Mouse (Mus musculus): ENCODE measurements around the gene Col4a1.
A peak's percentile ranks its signal among the peaks of the same experiment; 100 is the strongest.

Gene Col4a1

GRCm38 (mm10) chr8:11331561-11331960 lies 18.9 kb upstream of the Col4a1 start:
- no peak for DNase-seq (ENCODE audit: low read depth, low spot score)

- DNase-seq (ENCODE audit: low read depth, low spot score), result no peak
Measured at GRCm38 (mm10) chr8:11327722-11328417, 15.2 kb upstream of the Col4a1 start.

DNA sequence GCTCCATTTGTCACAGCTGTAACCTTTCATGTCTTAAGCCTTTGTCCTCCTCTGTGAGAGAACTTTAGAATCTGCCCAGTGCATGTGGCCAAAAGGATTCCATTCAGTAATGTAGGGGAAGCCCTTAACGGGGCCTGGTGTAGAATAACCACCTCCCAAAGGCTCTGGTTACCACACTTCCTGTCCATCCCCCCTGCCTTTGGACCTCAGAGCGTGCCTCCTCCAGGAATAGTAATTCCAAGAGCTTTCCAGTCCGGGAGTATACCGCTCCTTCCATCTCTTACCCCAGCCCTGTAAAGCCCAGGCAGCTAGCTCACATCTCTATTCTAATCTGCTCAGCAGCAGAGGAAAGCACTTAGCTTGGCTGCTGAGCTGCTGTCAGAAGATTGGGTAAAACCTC lies 14.7 kb upstream of the Col4a1 start:
- no peak for DNase-seq (ENCODE audit: low read depth, low spot score)

GRCm38 (mm10) chr8:11324801-11325395 lies 12.3 kb upstream of the Col4a1 start:
- no peak for DNase-seq (ENCODE audit: low read depth, low spot score)

GRCm38 (mm10) chr8:11323681-11324080 lies 11.1 kb upstream of the Col4a1 start:
- DNase-seq (ENCODE audit: low read depth, low spot score), result no peak

DNA sequence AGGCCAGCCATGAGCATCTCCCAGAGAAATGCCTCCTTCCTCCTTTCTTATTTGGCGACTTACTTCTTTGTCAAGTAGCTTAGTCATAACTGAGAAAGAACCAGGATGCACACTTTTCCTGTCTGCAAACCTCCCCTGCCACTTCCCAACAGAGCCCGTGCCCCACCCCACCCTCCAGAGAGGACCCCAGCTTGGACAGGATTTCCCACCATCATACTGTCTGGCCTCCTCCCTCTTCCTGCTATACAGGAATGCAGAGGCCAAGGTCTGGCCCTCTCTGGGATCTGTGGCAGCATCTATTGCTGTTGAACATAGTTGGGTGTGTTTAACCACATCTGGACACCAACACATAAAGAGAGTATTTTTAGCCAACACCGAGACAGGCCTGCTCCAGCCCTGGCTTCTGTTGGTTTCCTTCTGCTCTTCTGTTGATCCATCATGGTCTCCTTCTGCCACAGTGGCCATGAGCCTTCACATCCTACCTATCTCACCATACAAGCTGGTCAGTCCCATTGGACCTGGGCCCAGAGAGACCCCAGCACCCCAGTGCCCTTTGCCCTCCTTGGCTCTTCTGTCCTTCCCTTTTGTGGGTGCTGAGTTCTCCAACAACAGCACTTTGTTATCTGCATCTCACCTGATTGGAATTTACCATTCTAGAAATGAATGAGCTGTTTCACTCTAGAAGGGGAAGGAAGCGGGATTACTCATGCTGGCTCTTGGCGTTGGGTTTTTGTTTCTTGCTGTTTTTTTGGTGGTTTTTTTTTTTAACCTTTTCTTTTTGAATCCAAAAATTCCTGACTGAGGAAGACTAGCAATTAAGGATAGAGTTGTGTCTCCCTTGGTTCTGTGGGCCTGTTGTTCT lies 10.3 kb upstream of the Col4a1 start:
- DNase-seq (ENCODE audit: low read depth, low spot score), result no peak

DNA sequence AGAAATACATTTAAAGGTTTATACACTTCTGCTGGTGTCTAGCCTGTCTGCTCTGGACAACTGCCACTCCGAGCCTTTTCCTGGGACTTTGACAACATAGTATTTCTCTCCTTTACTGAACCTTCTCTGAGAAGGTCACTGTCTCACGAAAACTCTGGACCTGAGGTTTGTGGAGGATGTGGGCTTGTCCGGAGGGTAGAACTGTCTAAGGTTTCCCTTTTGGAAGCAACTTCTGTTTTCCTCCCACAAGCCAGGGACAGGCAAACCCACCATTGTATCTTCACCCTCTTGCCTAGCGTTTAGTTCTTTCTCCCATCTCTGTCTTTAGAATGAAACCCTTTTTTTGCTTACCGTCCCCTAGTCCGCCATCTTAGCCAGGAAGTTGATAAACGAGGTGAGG lies 9.2 kb upstream of the Col4a1 start:
- no peak for DNase-seq (ENCODE audit: low read depth, low spot score)

DNA sequence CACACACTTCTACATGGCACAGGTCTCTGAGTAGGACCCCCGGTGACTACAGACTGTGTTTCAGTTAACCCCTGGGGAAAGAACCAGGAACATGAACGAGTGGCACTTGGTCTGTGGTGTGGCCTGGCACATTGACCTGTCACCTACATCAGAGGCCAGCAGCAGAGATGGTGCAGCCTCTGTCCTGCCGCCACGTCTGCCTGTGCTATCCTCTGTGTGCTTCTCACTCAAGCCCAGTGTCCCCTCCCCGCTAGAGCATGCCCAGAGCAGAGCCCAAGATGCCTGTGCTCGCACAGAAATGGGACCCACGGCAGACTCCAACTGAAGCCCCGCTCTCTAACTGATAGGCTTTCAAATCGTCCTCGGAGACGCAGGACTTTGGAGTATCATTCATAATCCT lies 6.8 kb upstream of the Col4a1 start:
- DNase-seq (ENCODE audit: low read depth, low spot score), result no peak

GRCm38 (mm10) chr8:11316118-11316517 lies 3.5 kb upstream of the Col4a1 start:
- no peak for DNase-seq (ENCODE audit: low read depth, low spot score)

- no peak for DNase-seq (ENCODE audit: low read depth, low spot score)
Measured at GRCm38 (mm10) chr8:11315179-11315943, 2.7 kb upstream of the Col4a1 start.

DNA sequence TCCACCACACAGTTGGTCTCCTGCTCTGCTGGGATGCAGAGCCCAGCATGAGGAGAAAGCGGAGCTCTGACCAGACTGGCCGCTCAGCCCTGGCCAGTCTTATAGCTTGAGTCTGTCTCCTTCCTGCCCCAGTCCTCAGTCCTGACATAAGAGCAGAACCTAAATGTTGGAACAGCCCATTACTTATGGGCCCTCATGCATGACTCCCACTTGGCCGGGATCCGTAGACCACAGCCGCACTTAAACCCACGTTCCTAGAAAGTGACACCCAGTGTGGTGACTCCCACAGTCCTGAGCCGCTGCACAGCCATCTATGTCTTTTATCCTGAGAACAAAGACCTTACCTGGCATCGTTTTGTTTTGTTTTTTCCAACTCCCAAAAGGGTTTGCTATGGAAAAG lies 2.0 kb upstream of the Col4a1 start:
- DNase-seq (ENCODE audit: low read depth, low spot score), result no peak

DNA sequence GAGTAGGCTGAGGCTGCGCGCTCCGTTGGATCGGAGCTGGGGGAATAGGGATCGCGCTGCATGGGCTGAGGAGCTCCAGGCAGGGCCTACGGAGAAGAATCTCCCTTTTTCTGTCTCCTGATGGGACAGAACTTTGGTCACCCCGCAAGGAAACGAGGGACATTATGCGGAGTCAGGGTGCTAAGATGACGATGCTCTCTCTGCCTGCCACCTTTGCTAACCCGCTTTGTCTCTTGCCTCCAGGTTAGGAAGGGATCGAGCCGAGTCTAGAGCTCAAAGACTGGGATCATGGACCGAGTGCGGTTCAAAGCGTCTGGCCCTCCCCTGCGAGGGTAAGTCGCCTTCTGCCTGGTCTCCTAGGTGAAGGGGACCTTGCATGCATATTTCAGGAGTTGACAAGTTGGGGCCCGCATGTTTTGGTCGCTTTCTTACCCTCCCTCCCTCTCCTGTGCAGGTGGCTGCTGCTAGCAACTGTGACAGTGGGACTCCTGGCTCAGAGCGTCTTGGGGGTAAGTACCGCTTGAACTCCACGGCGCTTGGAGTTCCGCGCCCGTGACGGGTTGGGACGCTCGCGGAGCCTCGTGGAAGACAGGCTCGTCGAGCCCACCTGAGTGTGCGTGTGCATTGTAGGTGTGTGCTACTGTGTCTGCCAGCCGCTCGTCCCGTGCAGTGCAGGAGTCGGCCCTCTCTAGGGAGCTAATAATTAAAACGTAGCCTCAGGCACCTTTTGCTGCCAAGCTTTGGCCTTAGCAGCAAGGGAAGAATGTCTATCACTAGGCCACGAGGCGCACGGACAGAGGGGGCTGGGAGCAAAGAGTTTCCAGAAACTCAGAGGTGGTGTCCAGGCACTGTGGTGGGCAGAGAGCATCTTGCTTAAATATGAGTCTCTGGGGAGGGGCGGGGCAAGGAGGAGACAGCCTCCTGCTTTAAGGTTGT lies 818 bp upstream of the Col4a1 start:
- peak; percentile 31 for DNase-seq (ENCODE audit: low read depth, low spot score)

- peak; percentile 42 for DNase-seq (ENCODE audit: low read depth, low spot score)
Measured at GRCm38 (mm10) chr8:11311681-11312348, 811 bp downstream of the Col4a1 start.

DNA sequence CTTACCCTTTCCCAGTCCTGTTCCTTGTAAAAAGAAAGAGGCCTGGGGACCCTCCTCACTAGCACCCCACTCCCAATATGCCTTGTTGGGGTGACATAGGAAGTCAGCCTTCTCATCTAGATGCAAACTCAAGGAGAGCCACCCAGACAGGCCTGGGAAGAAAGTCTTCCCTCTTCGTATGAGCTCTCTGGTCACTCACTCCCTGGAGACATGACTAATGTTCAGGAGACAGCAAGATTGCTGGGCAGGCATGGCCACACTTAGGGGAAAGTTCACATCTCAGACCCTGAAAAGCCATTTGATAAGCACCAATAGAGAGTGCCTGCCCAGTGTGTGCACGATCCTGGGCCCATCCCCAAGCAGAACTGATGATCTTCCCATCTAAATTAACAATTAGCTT lies 2.6 kb downstream of the Col4a1 start:
- DNase-seq (ENCODE audit: low read depth, low spot score), result no peak

DNA sequence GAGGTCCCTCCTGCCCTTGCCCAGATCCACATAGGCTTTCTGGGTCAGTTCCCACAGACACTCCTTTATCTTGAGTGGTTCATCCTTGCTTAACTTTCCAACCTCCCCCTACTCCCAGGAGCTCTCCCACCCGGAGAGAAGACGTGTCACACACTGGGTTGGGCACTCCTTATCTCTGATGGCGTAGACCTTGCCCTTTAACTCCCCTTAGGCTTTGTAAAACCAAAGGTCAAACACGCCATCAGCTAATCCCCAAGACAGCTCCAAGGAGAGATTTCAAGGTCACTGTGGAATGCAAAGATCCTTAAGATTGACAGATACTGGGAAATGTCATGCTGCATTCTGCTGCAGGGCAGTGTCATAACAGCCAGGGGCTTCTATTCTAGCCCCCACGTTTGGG lies 3.4 kb downstream of the Col4a1 start:
- DNase-seq (ENCODE audit: low read depth, low spot score), result no peak

GRCm38 (mm10) chr8:11308570-11308998 lies 4.0 kb downstream of the Col4a1 start:
- no peak for DNase-seq (ENCODE audit: low read depth, low spot score)

DNA sequence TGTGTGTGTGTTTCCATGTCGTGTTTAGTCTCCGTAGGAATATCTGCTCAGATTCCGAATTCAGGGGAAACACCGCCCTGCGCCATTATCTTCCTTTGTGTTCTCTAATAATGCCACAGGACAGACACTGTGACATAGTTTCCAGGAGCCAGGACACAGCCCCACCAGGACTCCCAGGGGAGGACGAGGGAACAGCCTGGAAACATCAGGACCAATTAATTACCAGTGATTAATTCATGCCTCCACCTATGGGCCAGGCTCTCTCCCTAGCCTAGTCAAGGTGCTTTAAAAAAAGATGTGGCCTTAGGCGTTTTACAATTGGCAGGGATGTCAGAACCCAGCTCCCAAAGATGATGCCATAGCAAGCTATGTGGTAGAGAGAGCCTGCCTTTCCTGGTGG lies 5.2 kb downstream of the Col4a1 start:
- DNase-seq (ENCODE audit: low read depth, low spot score), result no peak

DNA sequence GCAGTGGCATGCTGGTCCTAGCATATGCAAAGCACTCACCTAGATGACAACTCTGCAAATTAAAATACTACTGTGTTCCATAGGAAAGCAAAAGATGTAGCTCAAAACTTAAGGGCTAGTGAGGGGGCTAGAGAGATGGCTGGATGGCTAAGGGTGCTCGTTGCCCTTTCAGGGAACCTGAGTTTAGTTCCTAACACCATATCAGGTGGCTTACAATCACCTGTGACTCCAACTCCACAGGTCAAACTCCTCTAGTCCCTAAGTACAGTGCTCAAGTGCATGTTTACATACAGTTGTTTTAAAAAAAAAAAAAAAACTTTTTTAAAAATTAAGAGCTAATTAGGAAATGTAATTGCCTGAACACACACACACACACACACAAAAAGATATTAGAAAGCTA lies 7.1 kb downstream of the Col4a1 start:
- no peak for DNase-seq (ENCODE audit: low read depth, low spot score)

- DNase-seq (ENCODE audit: low read depth, low spot score), result no peak
Measured at GRCm38 (mm10) chr8:11304027-11304601, 8.5 kb downstream of the Col4a1 start.

GRCm38 (mm10) chr8:11300436-11300835 lies 12.2 kb downstream of the Col4a1 start:
- DNase-seq (ENCODE audit: low read depth, low spot score), result peak; percentile 58
